ENCODE assay signal across 8 mouse cellular contexts in genomic region chr14:14067648-14068472, GRCm38 (mm10). TPM values are rescaled to one million over a fixed set of nuclear protein-coding genes. Genes with fewer than 3 reads are reported as not detected.
DNase-seq lines count a peak whose midpoint lies in the region; ATAC-seq and TF ChIP-seq lines count a peak whose summit lies in the region.

No protein-coding gene starts in this region.

- peak overlapping the region; percentile 27; the same call in 1 of the 2 replicates for H3K9ac ChIP-seq in intestine, embryonic 14.5 days (ENCODE audit: low read length)
- H3K9ac ChIP-seq in liver, embryonic 14.5 days (replicated peaks), result peak overlapping the region; percentile 24; the same call in 1 of the 2 replicates

- peak; percentile 10 for DNase-seq in right cerebral cortex, postnatal 14 days
- no peak for DNase-seq in right cerebral cortex, postnatal 25 days
- peak; percentile 49 to 61 for DNase-seq in cerebellum, postnatal 36 days
- peak; percentile 28 for DNase-seq in gastrocnemius, postnatal 25 days
- peak; percentile 68 for DNase-seq in intestine, embryonic 14.5 days (ENCODE audit: low spot score)
- DNase-seq in liver, embryonic 14.5 days (ENCODE audit: low read depth in 3 of 3, low spot score in 3 of 3), result peak; percentile 19 to 35 (median 30)
- DNase-seq in natural killer cell, adult 2 months (ENCODE audit: low spot score in 2 of 2), result peak; percentile 60 to 74
- DNase-seq in thymus, postnatal 25 days, result peak; percentile 66

- peak overlapping the region; percentile 33 for H3K4me2 ChIP-seq in intestine, embryonic 14.5 days (ENCODE audit: low read length)
- H3K4me2 ChIP-seq in liver, embryonic 14.5 days (ENCODE audit: low read depth), result peak overlapping the region; percentile 62

- H3K4me3 ChIP-seq in intestine, embryonic 14.5 days (ENCODE audit: low read depth, low read length), result peak overlapping the region; percentile 12; the same call in 1 of the 2 replicates
- H3K4me3 ChIP-seq in liver, embryonic 14.5 days (ENCODE audit: insufficient read depth in 1 of 2, low read depth in 2 of 2, low read length in 2 of 2), result peak overlapping the region; percentile 25 to 34

- H3K27ac ChIP-seq in intestine, embryonic 14.5 days (ENCODE audit: low read depth), result peak overlapping the region; percentile 74
- H3K27ac ChIP-seq in liver, embryonic 14.5 days, result peak overlapping the region; percentile 41

- peaks cover 12% of the 10 kb centered on the region; the same call in 1 of the 2 replicates for H3K4me1 ChIP-seq in intestine, embryonic 14.5 days (replicated peaks; ENCODE audit: control insufficient read depth, insufficient read depth, low read length)
- peaks cover 4 to 31% of the 10 kb centered on the region in 2 experiments; a peak in 3 of 4 replicates for H3K4me1 ChIP-seq in liver, embryonic 14.5 days (replicated peaks; ENCODE audit: control insufficient read depth in 2 of 2, insufficient read depth in 2 of 2, low read length in 1 of 2)

- ATAC-seq in intestine, embryonic 14.5 days (replicated peaks; ENCODE audit: low FRiP score, low TSS enrichment, low read depth), result peak; percentile 74
- ATAC-seq in liver, embryonic 14.5 days (ENCODE audit: insufficient read depth), result peak; percentile 57; the same call in 1 of the 2 replicates

- H3K36me3 ChIP-seq in intestine, embryonic 14.5 days (ENCODE audit: control insufficient read depth, insufficient read depth, low read length), result no peaks in the 10 kb centered on the region
- no peaks in the 10 kb centered on the region for H3K36me3 ChIP-seq in liver, embryonic 14.5 days (replicated peaks; ENCODE audit: control insufficient read depth, insufficient read depth, low read depth)

- no peak for TF ChIP-seq EP300 in liver, embryonic 14.5 days (IDR thresholded peaks at IDR 0.05; ENCODE audit: low read depth)

- H3K9me3 ChIP-seq in intestine, embryonic 14.5 days (ENCODE audit: control insufficient read depth, low read length), result no peaks in the 10 kb centered on the region
- H3K9me3 ChIP-seq in liver, embryonic 14.5 days (ENCODE audit: control insufficient read depth, low read length), result no peaks in the 10 kb centered on the region

- no peaks in the 10 kb centered on the region for H3K27me3 ChIP-seq in intestine, embryonic 14.5 days (replicated peaks; ENCODE audit: control insufficient read depth, insufficient read depth, low read length)
- no peaks in the 10 kb centered on the region for H3K27me3 ChIP-seq in liver, embryonic 14.5 days (ENCODE audit: control insufficient read depth, insufficient read depth, low read length)

- TF ChIP-seq CTCF in liver, embryonic 14.5 days (IDR thresholded peaks at IDR 0.05; ENCODE audit: low read depth), result no peak

- WGBS in intestine, embryonic 14.5 days, result 11% methylated on average over 10 of the region's 10 CpGs
- 9% methylated on average over 10 of the region's 10 CpGs for WGBS in liver, embryonic 14.5 days (ENCODE audit: insufficient replicate concordance)

RNA-seq across cellular contexts. Expression of gene Psmd6, which starts 52.9 kb away (rescaled TPM):
- 100 to 1,000 TPM; 132 to 135 TPM for total RNA-seq in gastrocnemius, postnatal 25 days (2021)
- 212 and 232 TPM in 2 replicates for polyA plus RNA-seq in intestine, embryonic 14.5 days (2014; fragmentation: Nextera tagmentation; extraction: Ambion mirVana)
- 26.3 and 44.4 TPM in 2 replicates for polyA plus RNA-seq in liver, embryonic 14.5 days (2012; rRNA removed)
- 126 and 134 TPM in 2 replicates for polyA plus RNA-seq in liver, embryonic 14.5 days (2014; fragmentation: Nextera tagmentation; extraction: Ambion mirVana)
